Mouse (Mus musculus) liver, adult 2 months (tissue): ENCODE measurements around the gene Ppp1r9a.

Experiments
- CTCF ChIP-seq: fragments of 200-500 bp; IDR thresholded peaks from 2 replicates; pipeline ENCODE4 v1.5.1; 2011; ENCODE audit warnings: low read depth, low read length, control low read depth
- POLR2A ChIP-seq: fragments of 200-500 bp; IDR thresholded peaks from 2 replicates; pipeline ENCODE4 v1.6.1; 2011; ENCODE audit warnings: low read length, control low read depth; ENCODE audit not compliant: insufficient read depth; ENCODE audit errors: extremely low read depth

- TF ChIP-seq POLR2A, result no peak
- no peak for TF ChIP-seq CTCF
Measured at GRCm38 (mm10) chr6:4980113-4980512, 77.4 kb downstream of the Ppp1r9a start.
